Mouse (Mus musculus) C2C12 (cell line): ENCODE data around the gene Atp10b.

ENCODE experiments used
- CTCF ChIP-seq: IDR thresholded peaks from one replicate; pipeline ENCODE4 v1.5.1; 2011; ENCODE audit not compliant: control insufficient read depth, insufficient read depth, insufficient read length
- MAX ChIP-seq: IDR thresholded peaks from one replicate; pipeline ENCODE4 v1.6.1; 2011; ENCODE audit warnings: mild to moderate bottlenecking, control low read depth
- USF1 ChIP-seq: IDR thresholded peaks from one replicate; pipeline ENCODE4 v1.6.1; 2011; ENCODE audit warnings: low read depth, mild to moderate bottlenecking, control low read depth, moderate library complexity

DNA sequence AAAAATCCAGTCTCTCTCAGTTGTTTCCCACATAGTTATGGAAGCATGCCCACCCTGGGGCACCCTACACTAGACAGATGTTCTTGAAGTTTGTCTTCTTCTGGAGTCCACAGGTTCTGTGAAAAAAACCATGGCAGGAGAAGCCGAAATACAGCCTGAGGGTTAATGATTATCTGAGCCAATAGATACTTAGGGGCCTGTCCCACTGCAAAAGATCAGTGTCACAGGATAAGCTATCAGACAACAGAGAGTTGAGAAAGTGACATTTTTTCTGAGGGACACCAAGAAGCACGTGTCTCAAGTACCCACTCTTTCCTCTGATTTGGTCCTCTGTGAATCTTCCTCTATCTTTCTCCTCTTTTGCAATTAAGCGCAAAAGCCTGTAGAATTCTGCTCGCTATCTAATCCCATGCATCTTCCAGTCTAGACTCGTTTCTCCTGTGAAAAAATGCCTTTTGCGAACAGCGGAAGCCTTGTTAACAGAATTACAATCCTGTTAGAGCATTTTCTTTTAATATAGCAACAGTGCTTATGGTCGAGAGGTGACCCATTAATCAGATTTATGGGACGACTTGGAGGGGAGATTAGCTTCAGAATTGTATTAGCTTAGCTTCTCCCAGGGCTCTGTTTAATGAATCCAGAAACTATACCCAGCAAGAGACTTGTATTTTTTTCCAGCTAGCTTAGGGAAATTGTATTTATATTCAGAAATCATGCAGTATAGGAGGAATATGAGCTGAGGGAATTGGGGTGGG lies 10.7 kb downstream of the Atp10b start:
- no peak for TF ChIP-seq CTCF
- no peak for TF ChIP-seq USF1
- no peak for TF ChIP-seq MAX
